Mouse (Mus musculus) testis, adult 2 months (tissue): ENCODE measurements around the gene Pear1. TPM values are rescaled to one million over a fixed set of nuclear protein-coding genes. Genes with fewer than 3 reads are reported as not detected.

Experiments used
- H3K27ac ChIP-seq: fragments of 200-500 bp; 2 replicates; pipeline ENCODE4 v1.5.1; 2012; ENCODE audit warnings: low read depth, low read length; ENCODE audit not compliant: control insufficient read depth, insufficient read depth
- H3K27me3 ChIP-seq: fragments of 200-500 bp; 2 replicates; pipeline ENCODE4 v1.6.1; 2012; ENCODE audit warnings: mild to moderate bottlenecking, low read length, moderate library complexity; ENCODE audit not compliant: control insufficient read depth, insufficient read depth
- H3K36me3 ChIP-seq: fragments of 200-500 bp; 2 replicates; pipeline ENCODE4 v1.6.1; 2012; ENCODE audit warnings: mild to moderate bottlenecking, low read length; ENCODE audit not compliant: control insufficient read depth, insufficient read depth
- H3K4me1 ChIP-seq: fragments of 200-500 bp; 2 replicates; pipeline ENCODE4 v1.6.1; 2012; ENCODE audit warnings: low read length; ENCODE audit not compliant: control insufficient read depth, insufficient read depth
- H3K4me3 ChIP-seq: fragments of 200-500 bp; 2 replicates; pipeline ENCODE4 v1.5.1; 2012; ENCODE audit warnings: low read depth, mild to moderate bottlenecking, low read length, moderate library complexity, mixed read lengths; ENCODE audit not compliant: control insufficient read depth
- CTCF ChIP-seq: fragments of 200-500 bp; IDR thresholded peaks from 2 replicates; pipeline ENCODE4 v1.5.1; 2012; ENCODE audit warnings: low read depth, mild to moderate bottlenecking, inconsistent platforms, low read length, moderate library complexity; ENCODE audit not compliant: control insufficient read depth, insufficient read depth, insufficient replicate concordance
- POLR2A ChIP-seq: fragments of 200-500 bp; IDR thresholded peaks from 2 replicates; pipeline ENCODE4 v1.6.1; 2012; ENCODE audit warnings: low read depth, mild to moderate bottlenecking, inconsistent platforms, low read length, moderate library complexity; ENCODE audit not compliant: control insufficient read depth
- polyA plus RNA-seq: library from polyadenylated mRNA; depleted of rRNA; stranded (reverse); fragments of >200 nt; gene quantifications from 2 replicates; pipeline ENCODE4 v1.2.3, GENCODE M21; 2012

The Pear1 gene
- polyA plus RNA-seq, 1 experiment: 4.1 TPM

- Histone ChIP-seq H3K27me3 (no peaks in the 10 kb centered on the region), H3K27ac (no peak overlapping the region), H3K4me1 (peaks cover 4% of the 10 kb centered on the region), H3K4me3 (no peak overlapping the region), H3K36me3 (no peaks in the 10 kb centered on the region)
- TF ChIP-seq POLR2A (no peak), CTCF (peak; percentile 31; the same call in 1 of the 2 replicates)
Measured at GRCm38 (mm10) chr3:87770280-87770679, 53.8 kb downstream of the Pear1 start.

GRCm38 (mm10) chr3:87769506-87769905 lies 54.6 kb downstream of the Pear1 start:
- H3K36me3 ChIP-seq: no peaks in the 10 kb centered on the region
- no peaks in the 10 kb centered on the region for H3K27me3 ChIP-seq
- no peak overlapping the region for H3K27ac ChIP-seq
- TF ChIP-seq POLR2A: no peak
- TF ChIP-seq CTCF: no peak
- peaks cover 4% of the 10 kb centered on the region for H3K4me1 ChIP-seq
- no peak overlapping the region for H3K4me3 ChIP-seq

GRCm38 (mm10) chr3:87768844-87769243 lies 55.3 kb downstream of the Pear1 start:
- Histone ChIP-seq H3K27me3 (no peaks in the 10 kb centered on the region), H3K36me3 (no peaks in the 10 kb centered on the region), H3K27ac (peak overlapping the region; percentile 12), H3K4me3 (peak overlapping the region; percentile 83), H3K4me1 (peaks cover 4% of the 10 kb centered on the region)
- TF ChIP-seq CTCF (peak; percentile 94), POLR2A (no peak; the same call in 1 of the 2 replicates)

- Histone ChIP-seq H3K4me1 (peaks cover 4% of the 10 kb centered on the region), H3K27ac (peak overlapping the region; percentile 12)
- TF ChIP-seq CTCF (no peak), POLR2A (no peak)
Measured at GRCm38 (mm10) chr3:87768431-87768830, 55.7 kb downstream of the Pear1 start.

GRCm38 (mm10) chr3:87767764-87768163 lies 56.3 kb downstream of the Pear1 start:
- H3K4me3 ChIP-seq: no peak overlapping the region
- H3K4me1 ChIP-seq: peaks cover 4% of the 10 kb centered on the region
- TF ChIP-seq CTCF: no peak
- no peak for TF ChIP-seq POLR2A
- no peaks in the 10 kb centered on the region for H3K27me3 ChIP-seq
- no peaks in the 10 kb centered on the region for H3K36me3 ChIP-seq
- H3K27ac ChIP-seq: peak overlapping the region; percentile 22; the same call in 1 of the 2 replicates

More at GRCm38 (mm10) chr3:87768431-87768830, 55.7 kb downstream of the Pear1 start:
- no peaks in the 10 kb centered on the region for H3K36me3 ChIP-seq
- peak overlapping the region; percentile 83 for H3K4me3 ChIP-seq
- no peaks in the 10 kb centered on the region for H3K27me3 ChIP-seq

GRCm38 (mm10) chr3:87766284-87766667 lies 57.8 kb downstream of the Pear1 start:
- Histone ChIP-seq H3K27ac (no peak overlapping the region), H3K36me3 (no peaks in the 10 kb centered on the region), H3K4me3 (no peak overlapping the region), H3K27me3 (no peaks in the 10 kb centered on the region), H3K4me1 (peaks cover 4% of the 10 kb centered on the region)
- TF ChIP-seq CTCF (no peak), POLR2A (no peak)

- Histone ChIP-seq H3K4me3 (no peak overlapping the region), H3K27me3 (no peaks in the 10 kb centered on the region), H3K36me3 (no peaks in the 10 kb centered on the region), H3K27ac (no peak overlapping the region), H3K4me1 (peaks cover 4% of the 10 kb centered on the region)
- TF ChIP-seq POLR2A: no peak
- no peak for TF ChIP-seq CTCF
Measured at GRCm38 (mm10) chr3:87765631-87766283, 58.3 kb downstream of the Pear1 start.

GRCm38 (mm10) chr3:87765091-87765490 lies 59.0 kb downstream of the Pear1 start:
- H3K27ac ChIP-seq: no peak overlapping the region
- H3K4me1 ChIP-seq: peaks cover 4% of the 10 kb centered on the region
- TF ChIP-seq POLR2A (no peak), CTCF (no peak)
- no peaks in the 10 kb centered on the region for H3K27me3 ChIP-seq
- no peak overlapping the region for H3K4me3 ChIP-seq
- no peaks in the 10 kb centered on the region for H3K36me3 ChIP-seq
